Mouse (Mus musculus): ENCODE measurements around the gene Pomt2. TPM values are rescaled to one million over a fixed set of nuclear protein-coding genes. Genes with fewer than 3 reads are reported as not detected.
"Not testable (repeated sequence)": the region's sequence is repeated elsewhere in the genome, so short reads cannot be mapped to it uniquely, and the experiment has no call there.

The Pomt2 gene
- 3.9 and 4.7 TPM in 2 replicates for polyA plus RNA-seq (2012; ENCODE audit: insufficient read depth, insufficient read length, missing spikeins)

DNA sequence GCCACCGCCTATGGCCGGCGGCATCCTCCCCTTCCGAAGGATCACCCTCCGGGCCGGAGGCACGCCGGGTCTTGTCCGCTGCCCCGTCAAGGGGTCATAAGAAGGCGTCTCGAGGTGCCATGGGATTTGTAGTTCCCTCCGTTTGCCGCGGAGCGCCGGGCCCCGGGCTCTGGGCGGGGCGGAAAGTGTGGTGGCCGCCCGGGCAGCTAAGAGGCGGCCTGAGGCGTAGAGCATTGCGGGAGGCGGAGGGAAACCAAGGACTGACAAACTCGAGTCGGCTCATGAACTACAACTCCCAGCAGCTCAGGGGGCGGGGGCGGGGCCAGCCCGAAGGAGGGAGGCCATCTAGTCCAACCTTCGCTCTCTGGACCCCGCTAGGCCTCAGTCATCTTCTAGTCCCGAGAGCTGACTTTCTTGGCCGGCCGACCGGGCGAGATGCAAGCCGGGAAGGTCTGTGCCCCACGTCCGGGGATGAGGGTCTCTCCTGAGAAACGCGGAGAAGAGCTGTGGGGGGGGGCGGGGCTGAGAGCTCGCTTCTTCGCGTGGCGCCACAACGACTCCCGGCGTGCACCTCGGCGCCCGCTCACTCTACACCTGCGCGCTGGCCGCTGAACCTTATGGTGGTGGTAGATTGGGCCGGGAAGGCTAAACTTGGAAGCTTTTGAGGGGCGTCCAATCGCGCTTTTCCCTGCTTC, at the start of gene Pomt2:
Pomt2 (minus strand) TSS at position 574 of the 695 bp plus-strand sequence.
- H3K4me1 ChIP-seq (ENCODE audit: control insufficient read depth, insufficient read depth, insufficient read length, low read length): peaks cover 2% of the 10 kb centered on the region; the same call in 1 of the 2 replicates
- H3K4me3 ChIP-seq (ENCODE audit: insufficient read depth, low read depth, low read length): peak within 1 kb of the TSS; percentile 94
- peak within 1 kb of the TSS; percentile 92 for H3K27ac ChIP-seq (replicated peaks; ENCODE audit: low read depth, low read length)

DNA sequence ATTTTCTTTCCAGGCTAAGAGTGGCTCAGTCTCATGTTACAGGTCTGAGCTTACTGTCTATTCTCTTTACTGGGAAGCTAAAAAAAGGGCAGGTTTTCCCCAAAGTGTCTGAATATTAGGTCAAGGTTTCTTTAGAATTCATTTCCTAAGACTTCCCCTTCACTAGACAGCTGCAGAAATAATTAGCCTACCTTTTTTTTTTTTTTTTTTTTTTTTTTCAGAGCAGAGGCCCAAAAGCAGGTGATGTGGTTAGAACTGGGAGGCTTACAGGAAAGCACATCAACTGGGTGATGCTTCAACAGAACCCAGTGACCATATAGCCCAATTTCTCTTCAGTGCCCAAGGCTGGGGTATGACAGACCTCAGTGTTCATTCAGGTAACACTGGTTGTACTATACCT, 48.5 kb upstream of the Pomt2 start:
- H3K27ac ChIP-seq (replicated peaks; ENCODE audit: low read depth, low read length): no peak overlapping the region

DNA sequence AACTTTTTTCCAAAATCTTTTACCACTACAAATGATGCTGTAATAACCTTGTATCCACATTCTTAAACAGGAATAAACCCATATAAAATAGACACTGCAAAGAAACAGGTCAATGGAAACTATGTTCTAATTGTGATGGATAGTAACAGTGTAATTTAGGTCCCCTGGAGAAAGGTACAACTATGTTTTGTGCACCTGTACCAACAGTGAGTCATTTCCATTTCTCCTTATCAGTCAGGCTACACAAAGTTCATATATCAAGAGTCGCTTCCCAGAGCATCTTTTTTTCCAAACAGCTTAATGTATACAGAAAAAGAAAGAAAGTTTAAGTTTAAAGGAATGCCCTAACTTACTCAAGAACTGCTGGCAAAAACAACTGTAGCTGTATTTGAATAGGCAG, 47.3 kb upstream of the Pomt2 start:
- Histone ChIP-seq H3K27ac (replicated peaks; ENCODE audit: low read depth, low read length) (no peak overlapping the region), H3K4me3 (ENCODE audit: insufficient read depth, low read depth, low read length) (no peak overlapping the region), H3K4me1 (ENCODE audit: control insufficient read depth, insufficient read depth, insufficient read length, low read length) (no peaks in the 10 kb centered on the region; the same call in 1 of the 2 replicates)

More for the DNA sequence above, 48.5 kb upstream of the Pomt2 start:
- Histone ChIP-seq H3K4me1 (ENCODE audit: control insufficient read depth, insufficient read depth, insufficient read length, low read length) (no peaks in the 10 kb centered on the region; the same call in 1 of the 2 replicates), H3K4me3 (ENCODE audit: insufficient read depth, low read depth, low read length) (no peak overlapping the region)

DNA sequence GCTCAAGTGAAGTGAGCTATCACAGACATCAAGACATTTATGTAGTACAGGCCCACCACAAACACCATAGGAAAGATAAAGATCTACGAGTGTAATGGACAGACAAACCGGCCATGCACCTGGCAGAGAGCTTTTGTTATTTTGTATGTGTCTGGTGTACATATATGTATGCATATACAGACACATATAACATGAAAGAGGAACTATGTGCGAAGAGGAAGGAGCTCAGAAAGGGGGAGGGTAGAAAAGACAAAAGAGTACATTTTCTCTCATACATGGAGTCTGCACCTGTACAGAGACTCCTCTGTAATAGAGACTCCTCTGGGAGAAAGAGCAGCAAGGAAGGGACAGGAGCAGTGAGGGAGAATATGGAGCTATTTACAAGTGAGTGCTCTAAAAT, 45.2 kb upstream of the Pomt2 start:
- no peak overlapping the region for H3K27ac ChIP-seq (replicated peaks; ENCODE audit: low read depth, low read length)
- H3K4me3 ChIP-seq (ENCODE audit: insufficient read depth, low read depth, low read length): no peak overlapping the region
- H3K4me1 ChIP-seq (ENCODE audit: control insufficient read depth, insufficient read depth, insufficient read length, low read length): no peaks in the 10 kb centered on the region; the same call in 1 of the 2 replicates

DNA sequence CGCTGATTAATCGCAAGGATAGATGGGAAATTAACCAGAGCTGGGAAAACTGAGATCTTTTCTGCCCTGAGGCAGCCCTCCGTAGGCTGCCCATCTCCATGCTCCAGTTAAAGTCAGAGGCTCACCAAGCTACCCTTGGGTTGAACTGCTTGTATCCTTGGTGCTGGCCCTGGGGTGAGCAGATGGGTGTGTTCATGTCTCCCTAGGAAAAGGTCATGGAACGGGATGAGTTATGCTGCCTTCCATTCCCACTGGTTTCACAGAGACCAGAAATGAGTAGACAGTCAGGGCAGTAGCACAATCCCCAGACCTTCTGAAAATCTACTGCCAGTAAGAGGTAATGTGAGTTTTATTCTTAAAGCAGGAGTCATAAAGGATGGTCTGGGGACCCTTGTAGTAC, 29.9 kb upstream of the Pomt2 start:
- Histone ChIP-seq H3K4me1 (ENCODE audit: control insufficient read depth, insufficient read depth, insufficient read length, low read length) (no peaks in the 10 kb centered on the region), H3K4me3 (ENCODE audit: insufficient read depth, low read depth, low read length) (no peak overlapping the region), H3K27ac (replicated peaks; ENCODE audit: low read depth, low read length) (no peak overlapping the region)

DNA sequence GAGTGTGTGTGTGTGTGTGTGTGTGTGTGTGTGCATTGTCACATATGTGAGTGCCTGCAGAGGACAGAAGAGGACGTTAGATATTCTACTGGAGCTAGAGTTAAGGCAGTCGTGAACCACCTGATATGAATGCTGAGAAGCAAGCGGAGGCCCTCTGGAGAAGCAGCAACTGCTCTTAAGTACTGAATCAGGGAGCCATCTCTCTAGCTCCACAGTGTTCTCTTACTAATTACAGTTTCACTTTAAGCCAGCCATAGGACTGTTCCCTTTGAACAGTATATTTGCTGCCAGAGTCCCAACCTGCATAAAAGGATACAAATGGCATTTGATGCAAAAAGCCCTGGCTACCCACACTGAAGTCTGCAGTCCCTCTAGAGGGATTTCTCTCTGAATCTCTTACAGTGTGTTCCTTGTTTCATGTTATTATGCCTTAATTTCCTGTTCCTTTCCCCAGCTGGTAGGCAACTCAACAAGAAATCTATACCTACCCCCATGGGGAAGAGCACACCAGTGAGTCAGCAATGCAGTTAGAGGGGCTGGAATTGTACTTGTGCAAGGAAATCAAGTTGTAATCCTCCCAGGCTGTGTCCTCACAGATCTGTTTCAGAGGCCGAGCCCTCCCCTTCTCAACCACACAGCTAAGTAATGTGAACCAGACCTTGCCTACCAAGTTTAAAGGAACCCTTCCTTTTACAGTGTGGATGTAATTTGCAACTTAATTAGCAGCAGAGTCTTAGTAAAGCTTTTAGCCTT, 27.6 kb upstream of the Pomt2 start:
- Histone ChIP-seq H3K4me1 (ENCODE audit: control insufficient read depth, insufficient read depth, insufficient read length, low read length) (no peaks in the 10 kb centered on the region), H3K4me3 (ENCODE audit: insufficient read depth, low read depth, low read length) (no peak overlapping the region), H3K27ac (replicated peaks; ENCODE audit: low read depth, low read length) (no peak overlapping the region)

DNA sequence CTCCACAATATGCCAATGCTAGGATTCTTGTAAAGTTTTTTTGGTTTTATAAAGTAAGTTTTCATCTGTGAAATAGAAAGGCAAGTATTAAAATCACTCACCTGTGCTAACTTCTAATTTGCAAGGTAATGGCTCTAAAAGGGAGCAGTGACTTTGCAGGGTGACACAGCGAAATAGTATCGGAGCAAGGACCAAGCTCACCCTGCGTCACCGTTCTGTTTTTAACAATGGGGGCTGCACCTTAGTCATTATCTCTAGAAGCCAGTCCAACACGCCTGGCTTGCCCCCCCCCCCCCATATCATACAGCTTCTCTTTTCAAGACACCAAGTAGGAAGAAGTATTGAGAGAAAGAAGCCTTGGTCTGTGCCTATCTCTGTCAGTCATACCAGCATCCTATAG, 13.0 kb upstream of the Pomt2 start:
- Histone ChIP-seq H3K27ac (replicated peaks; ENCODE audit: low read depth, low read length) (no peak overlapping the region), H3K4me1 (ENCODE audit: control insufficient read depth, insufficient read depth, insufficient read length, low read length) (peaks cover 4% of the 10 kb centered on the region)

DNA sequence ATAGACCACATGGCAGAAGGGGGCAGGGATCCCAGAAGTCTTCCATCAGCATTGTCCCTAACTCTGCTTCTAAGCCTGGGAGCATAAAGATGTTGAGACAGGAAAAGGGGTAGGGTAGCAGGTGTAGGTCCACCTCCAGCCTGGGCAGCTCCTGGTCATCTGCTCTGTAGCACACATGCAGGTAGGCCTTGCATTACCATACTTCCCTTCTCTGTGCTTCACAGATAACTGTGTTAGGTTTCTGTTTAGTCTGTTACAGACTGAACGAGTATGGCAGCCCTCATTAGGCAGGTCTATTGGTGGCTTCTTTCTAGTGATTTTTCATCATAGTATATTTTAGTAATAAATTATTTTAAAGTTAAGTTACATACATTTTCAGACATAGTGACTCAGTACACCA, 12.5 kb upstream of the Pomt2 start:
- H3K4me3 ChIP-seq (ENCODE audit: insufficient read depth, low read depth, low read length): no peak overlapping the region
- peaks cover 4% of the 10 kb centered on the region for H3K4me1 ChIP-seq (ENCODE audit: control insufficient read depth, insufficient read depth, insufficient read length, low read length)
- no peak overlapping the region for H3K27ac ChIP-seq (replicated peaks; ENCODE audit: low read depth, low read length)

More for the DNA sequence above, 13.0 kb upstream of the Pomt2 start:
- no peak overlapping the region for H3K4me3 ChIP-seq (ENCODE audit: insufficient read depth, low read depth, low read length)

DNA sequence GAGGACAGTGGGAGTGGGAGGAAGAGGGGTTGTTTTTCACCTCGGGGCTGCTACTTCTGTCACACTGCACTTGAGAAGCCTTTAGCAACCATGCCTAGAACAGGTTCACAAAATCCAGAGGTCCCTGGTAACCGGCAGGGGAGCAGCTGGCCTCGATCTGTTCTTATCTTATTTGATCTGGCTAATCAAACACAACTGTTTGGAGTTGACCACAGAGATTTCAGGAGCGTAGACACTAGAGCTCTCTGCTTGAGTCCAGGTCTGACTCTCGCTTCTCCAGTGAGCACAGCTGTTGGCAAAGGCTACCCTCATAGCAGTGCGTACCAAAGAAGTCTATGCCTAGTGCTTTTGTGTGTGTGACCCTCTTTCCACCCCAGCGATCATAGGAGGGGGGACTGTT, 10.3 kb upstream of the Pomt2 start:
- Histone ChIP-seq H3K4me1 (ENCODE audit: control insufficient read depth, insufficient read depth, insufficient read length, low read length) (peaks cover 4% of the 10 kb centered on the region), H3K27ac (replicated peaks; ENCODE audit: low read depth, low read length) (peak overlapping the region; percentile 41; the same call in 1 of the 2 replicates), H3K4me3 (ENCODE audit: insufficient read depth, low read depth, low read length) (peak overlapping the region; percentile 55)

DNA sequence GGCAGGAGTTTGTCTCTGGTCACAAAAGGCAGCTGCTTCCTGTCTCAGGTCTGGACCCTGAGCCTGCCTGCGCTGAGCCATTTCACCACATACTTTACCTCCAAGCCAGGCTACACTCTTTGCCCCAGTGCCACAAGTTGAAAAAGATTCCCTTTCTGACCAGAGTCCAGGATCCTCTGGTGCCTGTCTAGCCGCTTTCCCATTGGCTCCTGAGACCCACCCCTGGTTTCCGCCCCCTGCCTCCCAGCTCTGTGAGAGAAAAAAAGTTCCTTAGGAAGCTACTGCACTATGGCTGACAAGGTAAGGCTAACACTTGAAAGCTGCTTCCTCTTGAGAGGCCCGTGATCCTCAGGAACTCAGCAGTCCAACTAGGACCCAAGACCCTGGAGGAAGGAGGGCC, 9.6 kb upstream of the Pomt2 start:
- H3K4me1 ChIP-seq (ENCODE audit: control insufficient read depth, insufficient read depth, insufficient read length, low read length): peaks cover 4% of the 10 kb centered on the region
- peak overlapping the region; percentile 55 for H3K4me3 ChIP-seq (ENCODE audit: insufficient read depth, low read depth, low read length)
- peak overlapping the region; percentile 71 for H3K27ac ChIP-seq (replicated peaks; ENCODE audit: low read depth, low read length)

DNA sequence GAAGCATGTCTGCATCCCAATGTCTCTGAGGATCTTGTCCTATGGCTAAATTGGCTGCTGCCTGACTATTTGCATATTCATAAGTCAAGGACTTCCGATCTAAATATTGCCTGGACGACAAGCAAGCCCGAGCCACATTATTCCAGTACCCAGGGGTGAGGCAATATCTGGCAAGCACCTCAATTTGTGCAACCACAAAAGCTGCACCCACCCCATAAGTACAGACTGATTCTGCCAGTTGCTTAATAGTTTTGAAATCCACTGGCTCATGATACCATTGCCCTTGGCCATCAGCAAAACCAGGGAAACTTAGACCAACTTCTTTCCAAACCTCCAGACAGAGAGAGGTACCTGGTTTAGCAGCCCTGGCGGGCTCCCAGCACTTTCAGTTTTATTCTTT, 6.7 kb upstream of the Pomt2 start:
- H3K4me3 ChIP-seq (ENCODE audit: insufficient read depth, low read depth, low read length); H3K27ac ChIP-seq (replicated peaks; ENCODE audit: low read depth, low read length); H3K4me1 ChIP-seq (ENCODE audit: control insufficient read depth, insufficient read depth, insufficient read length, low read length): not testable (repeated sequence)

DNA sequence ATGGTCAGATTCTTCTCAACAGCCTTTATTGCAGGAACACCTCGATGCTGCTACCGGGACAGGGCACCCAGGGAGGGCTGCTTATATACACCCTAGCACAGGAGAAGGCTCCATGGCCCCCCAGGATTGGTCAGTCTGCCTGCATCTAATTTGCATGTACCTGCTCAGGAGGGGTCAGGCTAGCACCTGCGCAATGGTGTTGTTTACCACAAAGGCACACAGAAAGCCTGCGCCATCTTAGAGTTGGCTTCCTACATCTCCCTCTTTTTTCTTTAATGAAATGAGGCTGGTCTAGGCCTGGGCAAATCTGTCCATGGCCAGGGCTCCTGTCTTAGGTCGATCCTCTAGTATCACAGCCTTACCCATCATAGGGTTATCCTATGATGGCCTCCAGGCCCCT, 1.7 kb upstream of the Pomt2 start:
- Histone ChIP-seq H3K4me1 (ENCODE audit: control insufficient read depth, insufficient read depth, insufficient read length, low read length) (peaks cover 2% of the 10 kb centered on the region; the same call in 1 of the 2 replicates), H3K4me3 (ENCODE audit: insufficient read depth, low read depth, low read length) (no peak overlapping the region), H3K27ac (replicated peaks; ENCODE audit: low read depth, low read length) (no peak overlapping the region)

DNA sequence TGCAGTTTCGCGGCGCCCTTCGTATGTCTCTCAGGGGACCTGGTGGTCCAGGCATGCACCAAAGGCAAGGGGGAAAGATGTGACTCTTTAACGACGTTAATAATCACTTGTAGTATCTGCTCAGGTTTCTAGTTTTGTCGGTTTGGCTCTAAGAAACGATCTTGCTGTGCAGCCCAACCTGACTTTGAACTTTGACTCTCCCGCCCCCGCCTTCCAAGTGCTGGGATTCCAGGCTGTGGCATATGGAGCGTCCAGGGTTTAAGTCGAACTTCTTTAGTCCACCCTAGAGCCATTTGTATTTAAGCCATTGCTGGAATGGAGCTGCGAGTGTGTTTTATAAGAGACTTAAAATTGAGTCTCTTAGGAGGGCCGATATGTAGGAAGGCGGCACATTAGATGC, 368 bp upstream of the Pomt2 start:
- Histone ChIP-seq H3K4me1 (ENCODE audit: control insufficient read depth, insufficient read depth, insufficient read length, low read length) (peaks cover 2% of the 10 kb centered on the region; the same call in 1 of the 2 replicates), H3K4me3 (ENCODE audit: insufficient read depth, low read depth, low read length) (peak overlapping the region; percentile 94), H3K27ac (replicated peaks; ENCODE audit: low read depth, low read length) (peak overlapping the region; percentile 48)

DNA sequence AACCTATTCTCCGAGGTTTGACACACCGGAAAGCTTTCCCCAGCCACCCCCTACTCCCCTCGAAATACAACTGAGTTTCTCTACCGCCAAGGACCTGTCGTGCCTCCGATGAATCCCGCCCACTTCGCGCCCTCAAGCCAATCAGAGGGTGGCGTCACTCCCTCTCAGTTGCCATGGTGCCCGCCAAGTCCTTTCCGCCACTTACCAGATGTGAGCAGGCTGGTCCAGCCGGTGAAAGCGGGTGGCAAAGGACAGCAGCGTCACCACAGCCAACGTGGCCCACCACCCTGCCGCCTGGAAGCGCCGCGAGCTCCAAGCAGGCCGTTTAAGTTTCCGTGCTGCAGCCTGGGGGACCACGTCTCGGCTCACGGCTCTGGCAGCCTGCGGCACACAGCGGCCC, 802 bp downstream of the Pomt2 start, which contains the start of gene Gstz1:
Gstz1 (plus strand) TSS at position 200 of the 400 bp plus-strand sequence.
- peaks cover 2% of the 10 kb centered on the region; the same call in 1 of the 2 replicates for H3K4me1 ChIP-seq (ENCODE audit: control insufficient read depth, insufficient read depth, insufficient read length, low read length)
- peak within 1 kb of the TSS; percentile 92 for H3K27ac ChIP-seq (replicated peaks; ENCODE audit: low read depth, low read length)
- H3K4me3 ChIP-seq (ENCODE audit: insufficient read depth, low read depth, low read length): peak within 1 kb of the TSS; percentile 94

DNA sequence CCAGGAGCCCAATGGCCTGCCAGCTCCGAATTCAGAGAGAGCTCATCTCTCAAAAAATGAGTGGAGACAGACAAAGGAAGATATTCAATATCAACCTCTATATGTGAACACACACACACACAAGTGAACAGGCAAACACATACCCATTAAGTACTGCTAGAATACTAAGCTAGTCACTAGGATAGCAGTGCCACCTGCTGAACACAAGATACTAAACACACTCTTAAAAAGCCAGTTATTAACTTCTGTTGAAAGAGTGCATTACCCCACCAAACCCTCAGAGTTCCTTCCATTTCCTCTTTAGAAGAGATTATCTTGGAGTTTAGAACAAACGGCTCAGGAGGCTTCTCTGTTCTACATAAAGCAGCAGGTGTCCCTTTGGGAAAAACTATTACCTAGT, 5.6 kb downstream of the Pomt2 start:
- no peak overlapping the region for H3K4me3 ChIP-seq (ENCODE audit: insufficient read depth, low read depth, low read length)
- no peak overlapping the region for H3K27ac ChIP-seq (replicated peaks; ENCODE audit: low read depth, low read length)
- no peaks in the 10 kb centered on the region for H3K4me1 ChIP-seq (ENCODE audit: control insufficient read depth, insufficient read depth, insufficient read length, low read length)

Data from brown adipose tissue, adult 24 weeks (tissue).